Mouse (Mus musculus): ENCODE data around the gene Mapk8.

Mapk8 gene

GRCm38 (mm10) chr14:33348146-33348545, 98.8 kb downstream of the Mapk8 start:
- no peak for DNase-seq (ENCODE audit: low read depth, low spot score)

- DNase-seq (ENCODE audit: low read depth, low spot score) = no peak
Observed at GRCm38 (mm10) chr14:33347738-33348137, 99.2 kb downstream of the Mapk8 start.

GRCm38 (mm10) chr14:33346546-33346945, 100.4 kb downstream of the Mapk8 start:
- DNase-seq (ENCODE audit: low read depth, low spot score) = no peak

GRCm38 (mm10) chr14:33343131-33343725, 103.7 kb downstream of the Mapk8 start:
- DNase-seq (ENCODE audit: low read depth, low spot score) = no peak

GRCm38 (mm10) chr14:33338684-33339083, 108.3 kb downstream of the Mapk8 start:
- no peak for DNase-seq (ENCODE audit: low read depth, low spot score)

- no peak for DNase-seq (ENCODE audit: low read depth, low spot score)
Observed at GRCm38 (mm10) chr14:33335733-33336132, 111.2 kb downstream of the Mapk8 start.

GRCm38 (mm10) chr14:33334402-33334801, 112.6 kb downstream of the Mapk8 start:
- no peak for DNase-seq (ENCODE audit: low read depth, low spot score)

- DNase-seq (ENCODE audit: low read depth, low spot score) = peak; percentile 27
Observed at GRCm38 (mm10) chr14:33333833-33334232, 113.1 kb downstream of the Mapk8 start.

- DNase-seq (ENCODE audit: low read depth, low spot score) = no peak
Observed at GRCm38 (mm10) chr14:33331627-33332026, 115.3 kb downstream of the Mapk8 start.

GRCm38 (mm10) chr14:33330986-33331385, 116.0 kb downstream of the Mapk8 start:
- DNase-seq (ENCODE audit: low read depth, low spot score) = no peak

GRCm38 (mm10) chr14:33329297-33329805, 117.6 kb downstream of the Mapk8 start:
- DNase-seq (ENCODE audit: low read depth, low spot score) = no peak

- DNase-seq (ENCODE audit: low read depth, low spot score) = no peak
Observed at GRCm38 (mm10) chr14:33328369-33328768, 118.6 kb downstream of the Mapk8 start.

Data from CD4-positive helper T cell, adult 2 months (primary cell).